In genomic region chr9:123365942-123366707, GRCm38 (mm10) we compare ENCODE assay signal across 8 mouse cellular contexts. TPM values are rescaled to one million over a fixed set of nuclear protein-coding genes. Genes with fewer than 3 reads are reported as not detected.
A peak's percentile ranks its signal among the peaks of the same experiment; 100 is the strongest.
DNase-seq lines count a peak whose midpoint lies in the region; ATAC-seq and TF ChIP-seq lines count a peak whose summit lies in the region.

No protein-coding gene starts in this region.

- no peak overlapping the region for H3ac ChIP-seq in C2C12 (ENCODE audit: control insufficient read depth, insufficient read length, low read depth)

- no peaks in the 10 kb centered on the region for H3K27me3 ChIP-seq in heart, adult 2 months (ENCODE audit: control insufficient read depth, insufficient read depth, low read length)
- H3K27me3 ChIP-seq in C2C12 (ENCODE audit: control insufficient read depth, insufficient read depth, insufficient read length), result no peaks in the 10 kb centered on the region
- no peaks in the 10 kb centered on the region for H3K27me3 ChIP-seq in embryonic facial prominence, embryonic 13.5 days
- H3K27me3 ChIP-seq in limb, embryonic 10.5 days (ENCODE audit: low read depth, poor library complexity, severe bottlenecking), result no peaks in the 10 kb centered on the region
- no peaks in the 10 kb centered on the region for H3K27me3 ChIP-seq in neural tube, embryonic 15.5 days (replicated peaks)

- TF ChIP-seq EP300 in heart, adult 2 months (IDR thresholded peaks at IDR 0.05; ENCODE audit: insufficient read depth, low read depth, low read length), result no peak

- intact Hi-C loops in heart, adult 2 months (cut with DNase I), result loop anchor here (5.0 to 10.0 kb wide), 3 partner anchors 109 to 211 kb away; partner anchors contain the start of genes Clec3b and Sacm1l
- intact Hi-C loops in heart, postnatal 10 days (cut with DNase I), result loop anchor here (5.0 kb wide), 2 partner anchors 104 to 161 kb away; partner anchors contain the start of genes Sacm1l and Tmem158

- H3K9ac ChIP-seq in heart, adult 2 months (ENCODE audit: low read depth, low read length), result peak overlapping the region; percentile 48
- peak overlapping the region; percentile 84 for H3K9ac ChIP-seq in embryonic facial prominence, embryonic 13.5 days
- H3K9ac ChIP-seq in neural tube, embryonic 15.5 days (replicated peaks), result peak overlapping the region; percentile 60

- peaks cover 3% of the 10 kb centered on the region for H3K79me3 ChIP-seq in C2C12 (ENCODE audit: low read depth)

- H3K4me3 ChIP-seq in heart, adult 2 months, result peak overlapping the region; percentile 88
- peak overlapping the region; percentile 82 for H3K4me3 ChIP-seq in C2C12 (ENCODE audit: insufficient read depth, poor library complexity, severe bottlenecking)
- H3K4me3 ChIP-seq in embryonic facial prominence, embryonic 13.5 days, result peak overlapping the region; percentile 87
- H3K4me3 ChIP-seq in limb, embryonic 10.5 days, result peak overlapping the region; percentile 85
- peak overlapping the region; percentile 88 for H3K4me3 ChIP-seq in neural tube, embryonic 15.5 days (replicated peaks)

- H3K4me2 ChIP-seq in embryonic facial prominence, embryonic 13.5 days, result peak overlapping the region; percentile 81
- peak overlapping the region; percentile 86 for H3K4me2 ChIP-seq in neural tube, embryonic 15.5 days

- 0 out of 2 replicates have a peak, but pooled peaks have one; percentile 45 for ATAC-seq in embryonic facial prominence, embryonic 13.5 days (ENCODE audit: insufficient number of reproducible peaks, insufficient read depth, low FRiP score, low TSS enrichment, low read depth)
- peak; percentile 78 for ATAC-seq in neural tube, embryonic 15.5 days (ENCODE audit: low FRiP score)

- peaks cover 2% of the 10 kb centered on the region; the same call in 1 of the 2 replicates for H3K4me1 ChIP-seq in heart, adult 2 months (ENCODE audit: control insufficient read depth, insufficient read depth, low read length)
- peaks cover 8% of the 10 kb centered on the region; the same call in 1 of the 2 replicates for H3K4me1 ChIP-seq in embryonic facial prominence, embryonic 13.5 days
- H3K4me1 ChIP-seq in limb, embryonic 10.5 days, result peaks cover 17% of the 10 kb centered on the region
- peaks cover 21% of the 10 kb centered on the region for H3K4me1 ChIP-seq in neural tube, embryonic 15.5 days

- TF ChIP-seq POLR2A in heart, adult 2 months (IDR thresholded peaks at IDR 0.05; ENCODE audit: insufficient read depth, low read depth, low read length), result no peak

- whole genome bisulfite sequencing in heart, adult 2 months, result 42% methylated on average over 9 of the region's 9 CpGs
- WGBS in embryonic facial prominence, embryonic 13.5 days, result 39% methylated on average over 9 of the region's 9 CpGs
- WGBS in limb, embryonic 10.5 days, result 33% methylated on average over 9 of the region's 9 CpGs
- 12% methylated on average over 9 of the region's 9 CpGs for WGBS in neural tube, embryonic 15.5 days

- DNase-seq in heart, adult 2 months, result no peak
- DNase-seq in heart, postnatal 10 days, result no peak
- no peak for DNase-seq in limb, embryonic 10.5 days (ENCODE audit: low spot score)
- DNase-seq in yolk sac, embryonic 10.5 days (ENCODE audit: low spot score), result no peak
- DNase-seq in layer of hippocampus, postnatal 36 days, result no peak

- H3K79me2 ChIP-seq in heart, adult 2 months (replicated peaks; ENCODE audit: control insufficient read depth, insufficient read depth, low read length), result no peaks in the 10 kb centered on the region
- H3K79me2 ChIP-seq in C2C12 (ENCODE audit: control insufficient read depth, insufficient read depth), result peaks cover 14% of the 10 kb centered on the region

- no peaks in the 10 kb centered on the region for H3K9me3 ChIP-seq in embryonic facial prominence, embryonic 13.5 days
- no peaks in the 10 kb centered on the region for H3K9me3 ChIP-seq in limb, embryonic 10.5 days (replicated peaks)
- H3K9me3 ChIP-seq in neural tube, embryonic 15.5 days (replicated peaks), result no peaks in the 10 kb centered on the region

- TF ChIP-seq CTCF in heart, adult 2 months (IDR thresholded peaks at IDR 0.05), result no peak
- no peak for TF ChIP-seq CTCF in C2C12 (IDR thresholded peaks at IDR 0.05; ENCODE audit: control insufficient read depth, insufficient read depth, insufficient read length)

- H3K27ac ChIP-seq in heart, adult 2 months, result peak overlapping the region; percentile 15; the same call in 1 of the 2 replicates
- no peak overlapping the region for H3K27ac ChIP-seq in embryonic facial prominence, embryonic 13.5 days
- peak overlapping the region; percentile 86 for H3K27ac ChIP-seq in limb, embryonic 10.5 days
- peak overlapping the region; percentile 93 for H3K27ac ChIP-seq in neural tube, embryonic 15.5 days (replicated peaks)

- no peaks in the 10 kb centered on the region for H3K36me3 ChIP-seq in heart, adult 2 months (ENCODE audit: control insufficient read depth, insufficient read depth, low read length)
- H3K36me3 ChIP-seq in C2C12 (ENCODE audit: control insufficient read depth, insufficient read depth), result no peaks in the 10 kb centered on the region
- no peaks in the 10 kb centered on the region for H3K36me3 ChIP-seq in embryonic facial prominence, embryonic 13.5 days
- no peaks in the 10 kb centered on the region for H3K36me3 ChIP-seq in limb, embryonic 10.5 days
- no peaks in the 10 kb centered on the region for H3K36me3 ChIP-seq in neural tube, embryonic 15.5 days

TF ChIP-seq in C2C12, 6 proteins besides CTCF, POLR2A, EP300 and RAD21:
- no peak for TF ChIP-seq FOSL1 (IDR thresholded peaks at IDR 0.05; ENCODE audit: insufficient read depth, low read length, poor library complexity, severe bottlenecking)
- no peak for TF ChIP-seq MAX (IDR thresholded peaks at IDR 0.05)
- no peak for TF ChIP-seq CEBPB (IDR thresholded peaks at IDR 0.05; ENCODE audit: low read depth)
- no peak for TF ChIP-seq USF1 (IDR thresholded peaks at IDR 0.05; ENCODE audit: low read depth)
- TF ChIP-seq MYOD1 (IDR thresholded peaks at IDR 0.05; ENCODE audit: control insufficient read depth, insufficient read length, low read depth), result no peak
- TF ChIP-seq MYOG (IDR thresholded peaks at IDR 0.05; ENCODE audit: control insufficient read depth, extremely low read depth, insufficient read length), result no peak
TF ChIP-seq in C2C12: peak in this region for 0.

RNA-seq across cellular contexts. Expression of gene Lars2, which starts 0.6 kb away (rescaled TPM):
- 100 to 1,000 TPM; 147 to 397 TPM for total RNA-seq in heart, adult 2 months (2021)
- polyA plus RNA-seq in heart, adult 2 months (2012; rRNA removed), result 906 and 1,534 TPM in 2 replicates
- total RNA-seq in heart, postnatal 10 days (2021), result 10 to 100 TPM; 49.8 to 50.8 TPM
- polyA plus RNA-seq in C2C12 (2012; fragmentation: generic; extraction: Trizol), result 480 TPM
- polyA plus RNA-seq in embryonic facial prominence, embryonic 13.5 days (2015; fragmentation: Nextera tagmentation; extraction: Ambion mirVana), result 1,079 and 1,205 TPM in 2 replicates
- 750 and 785 TPM in 2 replicates for polyA plus RNA-seq in limb, embryonic 10.5 days (2016; fragmentation: Nextera tagmentation; extraction: Ambion mirVana)
- polyA plus RNA-seq in neural tube, embryonic 15.5 days (2015; fragmentation: Nextera tagmentation; extraction: Ambion mirVana), result 682 and 683 TPM in 2 replicates
- total RNA-seq in layer of hippocampus, postnatal 36 days (2021), result 10 to 100 TPM; 43.5 to 79.2 TPM
